Mouse (Mus musculus): ENCODE measurements at regions not wholly inside any gene's neighbourhood (a gene's known extent, or its start where the extent isn't known, plus 50 kb on each side); places are given as distances from the start of the nearest gene placed in this dataset.

DNA sequence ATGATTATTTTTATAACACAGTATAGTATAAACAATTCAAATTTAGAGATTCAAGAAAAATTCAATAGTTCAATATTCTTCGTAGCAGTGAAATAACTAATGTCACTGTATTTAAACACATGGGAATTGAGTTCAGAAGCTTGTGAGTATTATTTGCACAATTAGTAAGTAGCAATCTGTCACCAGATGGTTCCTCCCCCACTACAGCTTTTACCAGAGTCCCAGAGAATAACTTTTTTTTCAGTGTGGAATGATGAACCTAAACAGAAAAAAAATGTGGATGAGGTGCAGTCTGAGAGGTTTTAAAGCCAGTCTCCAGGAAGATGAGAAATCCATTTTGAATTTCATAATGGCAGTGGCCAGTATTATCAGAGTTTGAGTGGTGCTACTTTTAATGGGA, 414.9 kb upstream of the C9orf72 start:
- TF ChIP-seq USF1 (IDR thresholded peaks at IDR 0.05; ENCODE audit: low read depth) (no peak), MYOD1 (IDR thresholded peaks at IDR 0.05; ENCODE audit: control insufficient read depth in 1 of 3, insufficient read length in 2 of 3, low read depth in 2 of 3) (no peak), REST (IDR thresholded peaks at IDR 0.05; ENCODE audit: insufficient read depth, insufficient read length) (no peak), POLR2A (IDR thresholded peaks at IDR 0.05; ENCODE audit: insufficient read length, low read depth) (no peak), POLR2AphosphoS2 (IDR thresholded peaks at IDR 0.05; ENCODE audit: insufficient read length, low read depth) (no peak), CEBPB (IDR thresholded peaks at IDR 0.05; ENCODE audit: insufficient read depth, poor library complexity, severe bottlenecking) (no peak), MAX (IDR thresholded peaks at IDR 0.05; ENCODE audit: low read depth) (no peak), E2F4 (IDR thresholded peaks at IDR 0.05; ENCODE audit: insufficient read depth) (no peak), SRF (IDR thresholded peaks at IDR 0.05; ENCODE audit: control insufficient read depth, insufficient read length, low read depth) (no peak), TCF3 (IDR thresholded peaks at IDR 0.05; ENCODE audit: insufficient read length, low read depth) (no peak), TCF12 (IDR thresholded peaks at IDR 0.05; ENCODE audit: insufficient read depth, poor library complexity, severe bottlenecking) (no peak), MYOG (IDR thresholded peaks at IDR 0.05; ENCODE audit: control insufficient read depth in 1 of 3, insufficient read depth in 1 of 3, insufficient read length in 2 of 3, low read depth in 2 of 3) (no peak)
- no peaks in the 10 kb centered on the region for H3K36me3 ChIP-seq (ENCODE audit: control insufficient read depth, insufficient read depth)
- H3K4me2 ChIP-seq (ENCODE audit: low read depth): no peak overlapping the region
- no peaks in the 10 kb centered on the region for H3K27me3 ChIP-seq (ENCODE audit: control insufficient read depth, insufficient read depth, insufficient read length)
- no peaks in the 10 kb centered on the region for H3K79me2 ChIP-seq (ENCODE audit: control insufficient read depth, insufficient read depth)
- H3ac ChIP-seq (ENCODE audit: control insufficient read depth, insufficient read length): no peak overlapping the region
- H3K4me3 ChIP-seq: no peak overlapping the region

DNA sequence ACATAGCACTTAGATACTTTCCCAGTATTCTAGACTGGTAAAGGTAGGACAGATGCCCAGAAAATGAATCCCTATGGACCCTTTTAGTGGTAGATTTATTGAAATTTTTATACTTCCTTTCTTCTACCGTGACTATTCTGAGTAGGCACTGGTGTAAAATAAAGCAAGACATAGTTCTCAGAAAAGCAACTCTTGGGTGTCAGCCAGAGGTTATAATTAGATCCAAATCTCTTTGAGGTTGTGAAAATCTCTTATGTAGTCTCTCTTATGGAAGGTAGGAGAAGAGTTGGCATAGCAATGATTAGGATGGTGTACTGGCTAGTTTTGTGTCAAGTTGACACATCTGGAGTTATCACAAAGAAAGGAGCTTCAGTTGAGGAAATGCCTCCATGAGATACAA, 380.2 kb upstream of the C9orf72 start:
- H3K27me3 ChIP-seq (ENCODE audit: control insufficient read depth, insufficient read depth, insufficient read length): no peaks in the 10 kb centered on the region
- no peak for TF ChIP-seq TCF12 (IDR thresholded peaks at IDR 0.05; ENCODE audit: insufficient read depth, poor library complexity, severe bottlenecking)
- no peak for TF ChIP-seq TCF3 (IDR thresholded peaks at IDR 0.05; ENCODE audit: insufficient read length, low read depth)
- TF ChIP-seq POLR2AphosphoS2 (IDR thresholded peaks at IDR 0.05; ENCODE audit: insufficient read length, low read depth): no peak
- H3K4me3 ChIP-seq: no peak overlapping the region
- no peak overlapping the region for H3ac ChIP-seq (ENCODE audit: control insufficient read depth, insufficient read length)
- no peak overlapping the region for H3K4me2 ChIP-seq (ENCODE audit: low read depth)
- H3K79me2 ChIP-seq (ENCODE audit: control insufficient read depth, insufficient read depth): no peaks in the 10 kb centered on the region
- no peaks in the 10 kb centered on the region for H3K36me3 ChIP-seq (ENCODE audit: control insufficient read depth, insufficient read depth)

DNA sequence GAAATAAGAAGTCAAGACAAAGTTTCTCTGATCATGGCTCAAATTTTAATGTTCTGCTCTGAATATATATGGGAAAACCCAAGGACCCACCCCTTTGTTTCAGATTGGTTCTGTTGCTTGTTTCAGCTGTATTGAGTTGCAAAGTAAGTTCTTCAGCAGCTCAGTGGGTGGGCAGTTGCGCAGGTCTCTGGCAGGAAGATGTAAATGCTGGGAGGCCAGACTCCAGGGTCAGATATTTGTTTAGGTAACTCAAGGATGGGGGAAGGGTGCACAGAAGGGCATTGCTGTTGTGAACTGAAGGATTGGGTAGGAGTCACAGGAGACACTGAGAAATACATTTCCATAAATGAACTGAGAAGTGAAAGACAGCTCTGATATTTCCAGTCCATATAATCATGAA, 352.1 kb upstream of the C9orf72 start:
- H3K27me3 ChIP-seq (ENCODE audit: control insufficient read depth, insufficient read depth, insufficient read length): no peaks in the 10 kb centered on the region
- no peak overlapping the region for H3ac ChIP-seq (ENCODE audit: control insufficient read depth, insufficient read length)
- H3K36me3 ChIP-seq (ENCODE audit: control insufficient read depth, insufficient read depth): no peaks in the 10 kb centered on the region
- no peak for TF ChIP-seq MYOD1 (IDR thresholded peaks at IDR 0.05; ENCODE audit: control insufficient read depth in 1 of 3, insufficient read length in 2 of 3, low read depth in 2 of 3)
- TF ChIP-seq POLR2AphosphoS2 (IDR thresholded peaks at IDR 0.05; ENCODE audit: insufficient read length, low read depth): no peak
- no peak for TF ChIP-seq TCF3 (IDR thresholded peaks at IDR 0.05; ENCODE audit: insufficient read length, low read depth)
- no peak for TF ChIP-seq USF1 (IDR thresholded peaks at IDR 0.05; ENCODE audit: low read depth)
- no peak for TF ChIP-seq TCF12 (IDR thresholded peaks at IDR 0.05; ENCODE audit: insufficient read depth, poor library complexity, severe bottlenecking)
- TF ChIP-seq REST (IDR thresholded peaks at IDR 0.05; ENCODE audit: insufficient read depth, insufficient read length): no peak
- no peak for TF ChIP-seq E2F4 (IDR thresholded peaks at IDR 0.05; ENCODE audit: insufficient read depth)
- no peak for TF ChIP-seq MAX (IDR thresholded peaks at IDR 0.05; ENCODE audit: low read depth)
- TF ChIP-seq POLR2A (IDR thresholded peaks at IDR 0.05; ENCODE audit: insufficient read length, low read depth): no peak
- no peak for TF ChIP-seq SRF (IDR thresholded peaks at IDR 0.05; ENCODE audit: control insufficient read depth, insufficient read length, low read depth)
- TF ChIP-seq MYOG (IDR thresholded peaks at IDR 0.05; ENCODE audit: control insufficient read depth in 1 of 3, insufficient read depth in 1 of 3, insufficient read length in 2 of 3, low read depth in 2 of 3): no peak
- no peak for TF ChIP-seq CEBPB (IDR thresholded peaks at IDR 0.05; ENCODE audit: insufficient read depth, poor library complexity, severe bottlenecking)
- H3K4me2 ChIP-seq (ENCODE audit: low read depth): no peak overlapping the region
- no peak overlapping the region for H3K4me3 ChIP-seq
- H3K79me2 ChIP-seq (ENCODE audit: control insufficient read depth, insufficient read depth): no peaks in the 10 kb centered on the region

DNA sequence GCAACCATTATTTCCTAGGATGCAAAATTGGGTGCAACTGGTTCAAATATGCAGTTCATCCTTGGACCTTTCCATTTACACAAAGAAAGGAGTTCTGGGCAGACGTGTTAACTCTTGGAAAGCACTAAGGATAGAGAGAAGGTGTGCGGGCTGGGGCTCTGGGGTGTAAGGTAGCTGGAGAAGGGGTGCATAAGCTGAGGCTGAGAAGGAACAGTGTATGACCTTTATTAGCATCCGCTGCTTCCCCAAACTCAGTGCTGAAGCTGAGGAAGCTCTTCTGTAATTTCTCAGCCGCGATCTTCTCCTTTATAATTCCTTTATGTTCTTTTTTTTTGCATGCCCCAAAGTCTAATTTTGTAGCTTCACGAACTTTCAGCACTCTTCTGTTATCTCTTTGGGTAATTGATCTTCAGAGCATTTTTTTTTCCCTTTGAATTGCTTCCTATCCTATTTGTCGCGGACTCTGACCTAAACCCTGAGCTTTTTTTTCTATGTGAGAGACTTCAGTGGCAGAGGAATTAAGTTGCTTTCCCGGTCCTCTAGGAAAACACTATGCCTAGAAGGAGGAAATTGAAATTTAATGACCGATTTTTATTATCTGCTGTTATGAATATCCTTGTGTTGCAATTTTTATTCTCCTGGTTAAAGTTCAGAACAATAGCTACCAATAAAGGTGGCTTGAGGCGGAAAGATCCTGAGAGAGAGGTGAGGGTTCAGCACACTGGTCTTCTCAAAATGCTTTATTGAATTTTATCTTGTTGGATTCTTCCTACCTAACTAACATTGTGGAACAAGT, 349.4 kb upstream of the C9orf72 start:
- Histone ChIP-seq H3ac (ENCODE audit: control insufficient read depth, insufficient read length) (no peak overlapping the region), H3K4me2 (ENCODE audit: low read depth) (no peak overlapping the region), H3K4me3 (no peak overlapping the region), H3K27me3 (ENCODE audit: control insufficient read depth, insufficient read depth, insufficient read length) (no peaks in the 10 kb centered on the region), H3K79me2 (ENCODE audit: control insufficient read depth, insufficient read depth) (no peaks in the 10 kb centered on the region), H3K36me3 (ENCODE audit: control insufficient read depth, insufficient read depth) (no peaks in the 10 kb centered on the region)
- TF ChIP-seq TCF3 (IDR thresholded peaks at IDR 0.05; ENCODE audit: insufficient read length, low read depth) (no peak), USF1 (IDR thresholded peaks at IDR 0.05; ENCODE audit: low read depth) (no peak), TCF12 (IDR thresholded peaks at IDR 0.05; ENCODE audit: insufficient read depth, poor library complexity, severe bottlenecking) (no peak), MYOG (IDR thresholded peaks at IDR 0.05; ENCODE audit: control insufficient read depth in 1 of 3, insufficient read depth in 1 of 3, insufficient read length in 2 of 3, low read depth in 2 of 3) (no peak), MYOD1 (IDR thresholded peaks at IDR 0.05; ENCODE audit: control insufficient read depth in 1 of 3, insufficient read length in 2 of 3, low read depth in 2 of 3) (no peak), CEBPB (IDR thresholded peaks at IDR 0.05; ENCODE audit: insufficient read depth, poor library complexity, severe bottlenecking) (no peak), POLR2A (IDR thresholded peaks at IDR 0.05; ENCODE audit: insufficient read length, low read depth) (no peak)

All from myocyte (in vitro differentiated cells).